Mouse (Mus musculus) myocyte (in vitro differentiated cells): ENCODE measurements around the gene Sfrp2.

Experiments used
- E2F4 ChIP-seq: IDR thresholded peaks from one replicate; pipeline ENCODE4 v1.6.1; 2011; ENCODE audit warnings: mild to moderate bottlenecking, control low read depth, moderate library complexity; ENCODE audit not compliant: insufficient read depth
- MAX ChIP-seq: IDR thresholded peaks from one replicate; pipeline ENCODE4 v1.6.1; 2011; ENCODE audit warnings: low read depth, mild to moderate bottlenecking, control low read depth
- MYOG ChIP-seq, 3 experiments: IDR thresholded peaks; one replicate each; pipeline ENCODE4 v1.6.1; 2011; ENCODE audit warnings: control low read depth in 2 of 3, low read depth in 2 of 3, mild to moderate bottlenecking in 2 of 3; ENCODE audit not compliant: insufficient read length in 2 of 3, control insufficient read depth in 1 of 3, insufficient read depth in 1 of 3
- POLR2A ChIP-seq: IDR thresholded peaks from one replicate; pipeline ENCODE4 v1.6.1; 2011; ENCODE audit warnings: low read depth, mild to moderate bottlenecking, control low read depth, moderate library complexity; ENCODE audit not compliant: insufficient read length
- TCF12 ChIP-seq: IDR thresholded peaks from one replicate; pipeline ENCODE4 v1.6.1; 2011; ENCODE audit warnings: mild to moderate bottlenecking, control low read depth; ENCODE audit not compliant: poor library complexity, insufficient read depth, severe bottlenecking
- TCF3 ChIP-seq: IDR thresholded peaks from one replicate; pipeline ENCODE4 v1.6.1; 2011; ENCODE audit warnings: low read depth, control low read depth; ENCODE audit not compliant: insufficient read length

DNA sequence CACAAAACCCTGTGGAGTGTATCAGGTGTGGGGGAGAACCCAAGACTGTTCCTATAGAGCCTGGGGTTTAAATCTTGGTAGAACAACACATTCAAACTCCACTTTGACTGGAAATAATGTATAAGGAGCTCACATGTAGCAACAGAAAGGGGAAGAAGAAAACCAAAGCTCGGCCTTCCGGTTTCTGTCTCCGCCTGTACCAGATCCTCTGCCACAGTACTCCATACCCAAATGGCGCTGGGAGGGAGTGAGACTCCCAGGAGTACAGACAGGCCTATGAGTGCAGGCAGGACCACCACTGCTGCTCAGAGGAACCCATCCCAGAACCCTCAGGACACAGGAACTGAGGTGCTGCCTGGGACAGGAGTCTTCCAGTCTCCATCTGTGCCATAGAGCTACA, 57.7 kb downstream of the Sfrp2 start:
- no peak for TF ChIP-seq MAX
- TF ChIP-seq POLR2A: no peak
- no peak for TF ChIP-seq E2F4
- TF ChIP-seq TCF3: no peak
- TF ChIP-seq MYOG (IDR thresholded peaks at IDR 0.05; ENCODE audit: control insufficient read depth in 1 of 3, insufficient read depth in 1 of 3, insufficient read length in 2 of 3, low read depth in 2 of 3): no peak
- no peak for TF ChIP-seq TCF12
